Mouse (Mus musculus): Measurements from ENCODE around the gene Ehmt1. TPM values are rescaled to one million over a fixed set of nuclear protein-coding genes. Genes with fewer than 3 reads are reported as not detected.
"Not testable (repeated sequence)": the region's sequence is repeated elsewhere in the genome, so short reads cannot be mapped to it uniquely, and the experiment has no call there.

Gene Ehmt1
- 97.6 and 119 TPM in 2 replicates for polyA plus RNA-seq (2014; fragmentation: Nextera tagmentation; extraction: Ambion mirVana)

GRCm38 (mm10) chr2:24918930-24919838 is at the start of gene Ehmt1:
TSS of gene Ehmt1 (minus strand) at chr2:24919614.
- peak within 1 kb of the TSS; percentile 89 for H3K27ac ChIP-seq (replicated peaks; ENCODE audit: low read depth, low read length)
- no peaks in the 10 kb centered on the region for H3K27me3 ChIP-seq (ENCODE audit: control insufficient read depth, insufficient read depth, low read length)
- ATAC-seq (ENCODE audit: insufficient number of reproducible peaks, low FRiP score, low TSS enrichment, low read depth): peak; percentile 94
- no peaks in the 10 kb centered on the region for H3K9me3 ChIP-seq (ENCODE audit: control insufficient read depth, low read length)
- peak within 1 kb of the TSS; percentile 58 for H3K4me2 ChIP-seq (ENCODE audit: low read depth, severe bottlenecking)
- DNase-seq (ENCODE audit: low spot score): peak; percentile 91
- H3K9ac ChIP-seq (ENCODE audit: low read length): peak within 1 kb of the TSS; percentile 99
- H3K36me3 ChIP-seq (ENCODE audit: control insufficient read depth, insufficient read depth, low read length): no peaks in the 10 kb centered on the region; the same call in 1 of the 2 replicates
- H3K4me1 ChIP-seq (ENCODE audit: control insufficient read depth, insufficient read depth, low read length): no peaks in the 10 kb centered on the region; the same call in 1 of the 2 replicates
- peak within 1 kb of the TSS; percentile 94 for H3K4me3 ChIP-seq (ENCODE audit: low read depth, low read length)
- WGBS: under 1% methylated on average over 77 of the region's 112 CpGs

GRCm38 (mm10) chr2:24962304-24963000 is 43.0 kb upstream of the Ehmt1 start, which contains the start of gene Dph7:
TSS of gene Dph7 (plus strand) at chr2:24962400.
- H3K36me3 ChIP-seq (ENCODE audit: control insufficient read depth, insufficient read depth, low read length): peaks cover 8% of the 10 kb centered on the region; the same call in 1 of the 2 replicates
- peak; percentile 88 for ATAC-seq (ENCODE audit: insufficient number of reproducible peaks, low FRiP score, low TSS enrichment, low read depth)
- H3K4me1 ChIP-seq (ENCODE audit: control insufficient read depth, insufficient read depth, low read length): no peaks in the 10 kb centered on the region
- WGBS: 1% methylated on average over 28 of the region's 28 CpGs
- H3K4me2 ChIP-seq (ENCODE audit: low read depth, severe bottlenecking): peak within 1 kb of the TSS; percentile 72
- H3K9ac ChIP-seq (ENCODE audit: low read length): peak within 1 kb of the TSS; percentile 91
- peak within 1 kb of the TSS; percentile 77 for H3K4me3 ChIP-seq (ENCODE audit: low read depth, low read length)
- H3K9me3 ChIP-seq (ENCODE audit: control insufficient read depth, low read length): no peaks in the 10 kb centered on the region
- H3K27ac ChIP-seq (replicated peaks; ENCODE audit: low read depth, low read length): 0 out of 2 replicates have a peak within 1 kb of the TSS, but pooled peaks have one; percentile 30
- DNase-seq (ENCODE audit: low spot score): peak; percentile 93
- no peaks in the 10 kb centered on the region for H3K27me3 ChIP-seq (ENCODE audit: control insufficient read depth, insufficient read depth, low read length)

GRCm38 (mm10) chr2:24960910-24961309 is 41.5 kb upstream of the Ehmt1 start:
- H3K9me3 ChIP-seq (ENCODE audit: control insufficient read depth, low read length): no peaks in the 10 kb centered on the region
- H3K27ac ChIP-seq (replicated peaks; ENCODE audit: low read depth, low read length): no peak overlapping the region
- H3K4me2 ChIP-seq (ENCODE audit: low read depth, severe bottlenecking): no peak overlapping the region
- ATAC-seq (ENCODE audit: insufficient number of reproducible peaks, low FRiP score, low TSS enrichment, low read depth) (no peak), DNase-seq (ENCODE audit: low spot score) (peak; percentile 38)
- no peaks in the 10 kb centered on the region for H3K4me1 ChIP-seq (ENCODE audit: control insufficient read depth, insufficient read depth, low read length)
- H3K4me3 ChIP-seq (ENCODE audit: low read depth, low read length): no peak overlapping the region
- 36% methylated on average over 3 of the region's 3 CpGs for WGBS
- H3K9ac ChIP-seq (ENCODE audit: low read length): no peak overlapping the region
- no peaks in the 10 kb centered on the region for H3K27me3 ChIP-seq (ENCODE audit: control insufficient read depth, insufficient read depth, low read length)
- H3K36me3 ChIP-seq (ENCODE audit: control insufficient read depth, insufficient read depth, low read length): peaks cover 5% of the 10 kb centered on the region; the same call in 1 of the 2 replicates

- Histone ChIP-seq H3K36me3 (ENCODE audit: control insufficient read depth, insufficient read depth, low read length) (peaks cover 20% of the 10 kb centered on the region), H3K9me3 (ENCODE audit: control insufficient read depth, low read length) (no peaks in the 10 kb centered on the region), H3K9ac (ENCODE audit: low read length) (no peak overlapping the region), H3K4me2 (ENCODE audit: low read depth, severe bottlenecking) (no peak overlapping the region), H3K27ac (replicated peaks; ENCODE audit: low read depth, low read length) (no peak overlapping the region), H3K4me3 (ENCODE audit: low read depth, low read length) (no peak overlapping the region), H3K27me3 (ENCODE audit: control insufficient read depth, insufficient read depth, low read length) (no peaks in the 10 kb centered on the region), H3K4me1 (ENCODE audit: control insufficient read depth, insufficient read depth, low read length) (no peaks in the 10 kb centered on the region)
- ATAC-seq (ENCODE audit: insufficient number of reproducible peaks, low FRiP score, low TSS enrichment, low read depth) (no peak), DNase-seq (ENCODE audit: low spot score) (no peak)
- 93% methylated on average over 4 of the region's 4 CpGs for WGBS
Measured at GRCm38 (mm10) chr2:24952537-24953055, 33.2 kb upstream of the Ehmt1 start.

- no peaks in the 10 kb centered on the region for H3K4me1 ChIP-seq (ENCODE audit: control insufficient read depth, insufficient read depth, low read length)
- ATAC-seq (ENCODE audit: insufficient number of reproducible peaks, low FRiP score, low TSS enrichment, low read depth) (no peak), DNase-seq (ENCODE audit: low spot score) (peak; percentile 29)
- H3K9ac ChIP-seq (ENCODE audit: low read length): peak overlapping the region; percentile 87
- H3K9me3 ChIP-seq (ENCODE audit: control insufficient read depth, low read length): no peaks in the 10 kb centered on the region
- H3K4me2 ChIP-seq (ENCODE audit: low read depth, severe bottlenecking): peak overlapping the region; percentile 78
- H3K4me3 ChIP-seq (ENCODE audit: low read depth, low read length): peak overlapping the region; percentile 97
- peaks cover 17% of the 10 kb centered on the region for H3K36me3 ChIP-seq (ENCODE audit: control insufficient read depth, insufficient read depth, low read length)
- H3K27me3 ChIP-seq (ENCODE audit: control insufficient read depth, insufficient read depth, low read length): no peaks in the 10 kb centered on the region
- 0% methylated on average over 31 of the region's 31 CpGs for WGBS
- H3K27ac ChIP-seq (replicated peaks; ENCODE audit: low read depth, low read length): no peak overlapping the region; the same call in 1 of the 2 replicates
Measured at GRCm38 (mm10) chr2:24950189-24950535, 30.7 kb upstream of the Ehmt1 start.

GRCm38 (mm10) chr2:24949421-24950188 is 30.2 kb upstream of the Ehmt1 start, which contains the start of gene Zmynd19:
TSS of gene Zmynd19 (plus strand) at chr2:24949792.
- ATAC-seq (ENCODE audit: insufficient number of reproducible peaks, low FRiP score, low TSS enrichment, low read depth) (peak; percentile 97), DNase-seq (ENCODE audit: low spot score) (peak; percentile 97)
- peak within 1 kb of the TSS; percentile 87 for H3K9ac ChIP-seq (ENCODE audit: low read length)

GRCm38 (mm10) chr2:24944304-24944703 is 24.9 kb upstream of the Ehmt1 start:
- not testable (repeated sequence) for H3K4me3 ChIP-seq (ENCODE audit: low read depth, low read length); H3K36me3 ChIP-seq (ENCODE audit: control insufficient read depth, insufficient read depth, low read length); H3K9ac ChIP-seq (ENCODE audit: low read length); H3K9me3 ChIP-seq (ENCODE audit: control insufficient read depth, low read length); H3K4me2 ChIP-seq (ENCODE audit: low read depth, severe bottlenecking); H3K4me1 ChIP-seq (ENCODE audit: control insufficient read depth, insufficient read depth, low read length); H3K27ac ChIP-seq (replicated peaks; ENCODE audit: low read depth, low read length); H3K27me3 ChIP-seq (ENCODE audit: control insufficient read depth, insufficient read depth, low read length); DNase-seq (ENCODE audit: low spot score); ATAC-seq (ENCODE audit: insufficient number of reproducible peaks, low FRiP score, low TSS enrichment, low read depth)
- 48% methylated on average over 2 of the region's 2 CpGs for WGBS

More at GRCm38 (mm10) chr2:24949421-24950188, 30.2 kb upstream of the Ehmt1 start, which contains the start of gene Zmynd19:
- Histone ChIP-seq H3K4me2 (ENCODE audit: low read depth, severe bottlenecking) (peak within 1 kb of the TSS; percentile 78), H3K9me3 (ENCODE audit: control insufficient read depth, low read length) (no peaks in the 10 kb centered on the region), H3K4me3 (ENCODE audit: low read depth, low read length) (peak within 1 kb of the TSS; percentile 97), H3K27me3 (ENCODE audit: control insufficient read depth, insufficient read depth, low read length) (no peaks in the 10 kb centered on the region), H3K36me3 (ENCODE audit: control insufficient read depth, insufficient read depth, low read length) (peaks cover 13% of the 10 kb centered on the region), H3K4me1 (ENCODE audit: control insufficient read depth, insufficient read depth, low read length) (no peaks in the 10 kb centered on the region), H3K27ac (replicated peaks; ENCODE audit: low read depth, low read length) (peak within 1 kb of the TSS; percentile 47; the same call in 1 of the 2 replicates)
- WGBS: under 1% methylated on average over 92 of the region's 108 CpGs
